Mouse (Mus musculus) spleen, postnatal 14 days (tissue): ENCODE measurements around the gene Ddx50.
A peak's percentile ranks its signal among the peaks of the same experiment; 100 is the strongest.

ENCODE experiments used
- DNase-seq, 2 experiments: peaks; one replicate each; pipeline ENCODE4 v3.0.0; 2021 to 2022; ENCODE audit warnings: low spot score in 2 of 2

Gene Ddx50

DNA sequence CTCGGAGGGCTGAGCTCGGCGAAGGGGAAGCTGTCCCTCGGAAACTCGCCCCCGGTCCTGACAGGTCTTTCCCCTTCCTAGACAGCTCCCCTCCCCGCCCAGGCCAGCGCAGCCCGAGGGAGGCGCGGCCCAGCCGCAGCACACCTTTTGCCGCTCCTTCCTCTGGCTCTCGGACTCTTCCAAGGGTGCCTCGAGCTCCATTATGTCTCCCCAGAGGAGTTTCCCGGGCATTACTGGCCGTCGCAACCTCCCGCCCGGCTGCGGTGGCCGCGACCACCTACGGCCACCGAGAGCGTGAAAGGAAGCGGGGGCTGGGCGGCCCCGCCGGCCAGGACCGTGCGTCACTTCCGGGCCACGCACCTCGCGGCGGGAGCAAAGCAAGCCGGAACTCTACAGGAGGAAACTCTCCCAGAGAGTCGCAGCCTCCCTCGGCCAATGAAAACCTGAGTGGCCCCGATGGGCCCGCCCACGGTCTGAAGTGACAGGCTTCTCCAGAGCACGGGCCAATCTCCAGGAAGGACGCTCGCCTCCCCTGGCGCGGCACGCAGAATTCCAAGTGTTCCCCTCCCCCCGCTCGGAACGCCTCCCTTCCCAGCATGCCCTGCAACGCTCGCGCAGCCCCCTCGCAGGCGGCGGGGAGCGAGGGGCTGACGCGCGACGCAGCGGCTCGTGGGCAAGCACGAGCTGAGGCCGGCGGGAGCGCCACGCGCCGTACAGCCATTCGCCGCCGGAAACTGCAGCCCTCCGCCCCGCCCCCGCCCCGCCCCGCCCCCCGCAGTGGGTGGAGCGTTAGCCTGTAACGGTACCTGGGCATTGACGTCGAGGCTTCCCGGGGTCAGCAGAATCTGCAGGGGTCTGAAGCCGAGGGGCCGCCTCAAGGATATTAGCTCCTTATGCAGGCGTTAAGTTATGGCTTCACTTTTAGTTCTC lies at the start of gene Ddx50:
TSS of gene Ddx50 (minus strand) at position 338 of the 930 bp plus-strand sequence.
- DNase-seq, result peak; percentile 90 to 91

DNA sequence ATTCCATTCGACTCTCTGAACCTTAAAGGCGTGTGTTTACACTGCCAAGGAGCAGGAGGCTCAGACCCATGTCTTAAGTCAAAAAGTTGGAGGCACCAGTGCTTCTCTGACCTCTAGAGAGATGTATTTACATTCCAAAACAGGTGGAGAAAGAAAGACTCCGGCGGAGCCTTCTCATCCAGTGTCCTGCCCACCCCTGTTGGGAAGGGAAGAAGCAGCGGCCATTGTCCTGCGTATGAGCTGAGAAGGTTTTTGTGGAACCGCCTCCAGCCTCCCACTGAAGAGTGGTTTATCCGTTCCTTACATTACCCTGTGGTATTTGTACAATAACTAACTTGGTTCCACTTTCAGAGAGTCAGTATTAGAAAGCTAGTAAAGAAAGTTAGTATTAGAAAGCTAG lies 41.8 kb upstream of the Ddx50 start:
- DNase-seq, result no peak

DNA sequence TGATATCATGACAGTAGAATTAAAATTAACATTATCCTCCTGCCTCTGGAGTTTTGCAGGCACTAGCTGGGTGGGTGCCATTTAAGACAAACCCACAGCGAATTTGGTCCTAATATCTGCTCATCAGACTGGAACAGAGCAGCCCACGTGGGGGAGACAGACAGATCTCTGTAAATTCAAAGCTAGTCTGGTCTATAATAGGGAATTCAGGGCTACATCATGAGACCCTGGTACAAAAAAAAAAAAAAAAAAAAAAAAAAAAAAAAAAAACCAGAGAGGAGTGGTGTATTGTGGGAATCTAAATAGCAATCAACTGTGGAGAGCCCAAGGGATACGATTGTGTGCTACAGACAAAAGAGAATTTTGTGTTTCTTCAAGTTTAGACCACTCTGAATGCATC lies 41.2 kb upstream of the Ddx50 start:
- no peak for DNase-seq

DNA sequence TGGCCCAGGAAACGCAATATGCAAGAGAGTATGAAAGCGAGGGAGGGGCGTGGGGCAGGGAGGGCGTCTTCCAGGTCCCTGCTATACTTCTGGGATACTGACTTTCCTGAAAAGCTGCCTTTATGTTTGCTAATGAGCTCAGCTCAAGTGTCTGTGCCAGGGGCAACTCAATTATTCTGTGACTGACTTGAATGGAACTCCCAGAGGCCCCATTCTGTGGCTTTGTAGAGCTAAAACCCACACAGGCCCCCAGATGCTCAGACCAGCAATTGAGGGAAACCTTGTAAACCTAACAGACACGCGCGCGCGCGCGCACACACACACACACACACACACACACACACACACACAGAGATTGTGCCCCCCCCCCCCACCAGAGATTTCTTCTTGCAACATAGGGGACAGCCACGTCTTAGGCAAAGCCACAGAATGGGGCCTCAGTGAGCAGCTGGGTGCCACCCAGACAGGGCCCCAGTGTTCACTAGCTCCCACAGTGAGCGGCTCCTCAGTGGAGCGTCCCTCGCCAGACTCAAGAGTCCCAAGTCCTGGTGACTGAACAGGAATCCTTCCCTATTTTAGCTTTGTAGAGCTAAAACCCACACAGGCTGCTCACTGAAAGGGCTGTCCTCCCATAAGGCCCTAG lies 36.1 kb upstream of the Ddx50 start:
- no peak for DNase-seq

DNA sequence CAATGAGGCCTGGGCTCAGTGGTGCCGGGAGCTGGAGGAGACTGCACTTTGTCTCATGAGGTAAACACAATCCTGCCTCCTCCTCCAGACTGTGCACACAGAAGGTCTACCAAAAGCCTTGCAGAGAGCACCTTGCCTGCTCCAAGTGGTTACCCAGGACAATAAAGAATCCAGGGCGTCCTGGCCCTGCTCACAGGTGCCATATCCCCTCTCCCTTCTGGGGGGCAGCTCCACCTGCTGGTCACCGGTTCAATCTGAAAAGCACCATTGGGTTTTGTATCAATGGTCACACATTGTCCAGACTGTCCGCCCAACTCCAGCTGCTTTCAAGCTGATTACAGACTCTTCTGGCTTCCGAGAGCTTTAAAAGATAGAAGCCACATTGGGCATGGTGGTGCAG lies 32.0 kb upstream of the Ddx50 start:
- no peak for DNase-seq

DNA sequence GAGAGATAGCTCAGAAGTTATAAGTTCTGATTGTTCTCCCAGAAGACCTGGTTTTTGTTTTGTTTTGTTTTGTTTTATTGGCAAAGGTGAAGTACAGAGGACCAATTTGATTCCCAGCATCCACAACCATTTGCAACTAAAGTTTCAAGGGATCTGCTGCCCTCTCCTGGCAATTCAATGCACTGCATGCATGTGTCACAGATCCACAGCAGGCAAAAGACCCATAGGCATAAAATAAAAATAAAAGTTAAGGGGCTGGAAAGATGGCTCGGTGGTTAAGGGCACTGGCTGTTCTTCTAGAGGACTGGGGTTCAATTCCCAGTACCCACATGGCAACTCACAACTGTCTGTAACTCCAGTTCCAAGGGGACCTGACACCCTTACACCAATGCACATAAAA lies 28.8 kb upstream of the Ddx50 start:
- no peak for DNase-seq

DNA sequence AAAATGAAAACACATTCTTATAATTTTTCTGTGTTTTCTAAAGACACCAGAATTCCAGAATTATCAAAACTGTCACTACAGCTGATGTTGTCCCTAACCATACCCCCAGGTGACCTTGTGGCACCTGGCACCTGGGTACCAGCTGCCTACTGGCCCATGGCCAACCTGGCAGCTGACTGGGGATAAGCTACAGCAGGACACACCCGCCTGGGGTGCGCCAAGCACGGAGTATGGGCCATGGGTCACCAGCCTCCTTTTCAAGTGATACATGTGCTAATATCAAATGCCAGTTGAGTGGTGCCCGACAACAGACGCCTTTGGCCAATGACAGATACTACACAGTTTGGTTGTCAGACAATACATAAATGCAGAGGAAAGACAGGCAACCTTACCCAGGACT lies 26.3 kb upstream of the Ddx50 start:
- no peak for DNase-seq

DNA sequence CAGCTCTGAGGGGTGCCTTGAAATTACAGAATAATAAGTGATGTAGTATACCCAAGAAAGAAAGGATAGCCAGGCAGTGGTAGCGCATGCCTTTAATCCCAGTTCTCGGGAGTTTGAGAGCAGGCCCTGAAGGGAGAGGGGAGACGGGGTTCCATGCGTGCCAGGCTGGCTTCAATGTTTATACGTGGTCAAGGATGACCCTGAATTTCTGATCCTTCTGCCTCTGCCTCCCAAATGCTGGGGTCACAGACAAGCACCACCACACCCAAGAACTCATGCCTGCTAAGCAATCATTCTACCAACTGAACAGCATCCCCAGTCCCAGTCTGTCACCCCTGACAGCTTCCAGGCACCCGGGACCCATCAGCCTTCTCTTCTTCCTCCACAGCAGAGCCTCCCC lies 25.2 kb upstream of the Ddx50 start:
- no peak for DNase-seq

DNA sequence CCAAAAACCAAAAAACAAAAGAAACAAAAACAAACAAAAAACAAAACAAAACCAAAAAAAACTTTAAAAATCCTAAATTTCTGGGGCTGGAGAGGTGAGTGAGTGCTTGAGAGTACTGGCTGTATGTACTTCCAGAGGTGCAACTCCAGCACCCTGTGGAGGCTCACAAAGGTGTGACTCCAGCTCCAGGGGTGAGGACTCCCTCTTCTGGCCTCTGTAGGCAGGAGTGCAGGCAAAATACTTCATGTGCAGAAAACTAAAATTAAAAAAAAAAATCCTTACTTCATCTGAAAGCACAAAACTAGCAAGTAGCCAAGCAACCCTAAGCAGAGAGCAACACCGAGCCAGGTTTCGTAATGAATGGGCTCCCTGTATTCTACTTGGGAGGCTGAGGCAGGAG lies 21.3 kb upstream of the Ddx50 start:
- no peak for DNase-seq

DNA sequence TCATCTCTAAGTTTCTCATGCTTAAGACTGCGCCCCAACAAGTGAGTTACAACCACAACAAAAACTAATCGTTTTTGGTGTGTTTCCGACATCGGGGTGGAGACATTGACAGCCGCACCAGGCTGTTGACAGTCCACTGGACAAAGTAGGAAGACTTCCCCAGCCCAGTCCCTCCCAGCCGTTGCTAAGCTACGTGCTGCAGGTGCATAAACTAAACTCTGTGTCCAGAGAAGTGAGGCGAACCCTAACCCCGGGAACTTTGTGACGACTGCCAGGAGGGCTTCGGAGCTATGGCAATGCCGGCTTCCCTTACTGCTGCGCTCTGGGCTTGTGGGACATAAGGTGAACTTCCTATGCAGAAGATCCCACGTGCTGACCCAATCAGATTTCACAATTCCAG lies 18.2 kb upstream of the Ddx50 start:
- DNase-seq, result no peak

DNA sequence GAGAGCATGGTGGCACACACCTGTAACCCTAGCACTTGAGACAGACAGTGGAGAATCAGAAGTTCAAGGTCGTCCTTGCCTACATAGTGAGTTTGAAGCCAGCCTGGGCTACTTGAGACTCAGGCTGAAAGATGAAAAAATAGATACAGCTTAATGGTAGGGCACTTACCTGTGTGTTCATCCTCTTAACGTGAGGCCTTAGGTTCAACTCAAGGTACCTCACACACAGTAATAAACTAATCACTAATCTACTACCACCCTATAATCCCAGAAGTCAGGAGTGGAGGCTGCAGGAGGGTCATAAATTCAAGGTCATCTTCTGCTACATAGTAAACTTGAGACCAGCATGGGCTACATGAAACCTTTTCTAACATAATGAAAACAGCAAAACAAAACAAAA lies 17.4 kb upstream of the Ddx50 start:
- no peak for DNase-seq

DNA sequence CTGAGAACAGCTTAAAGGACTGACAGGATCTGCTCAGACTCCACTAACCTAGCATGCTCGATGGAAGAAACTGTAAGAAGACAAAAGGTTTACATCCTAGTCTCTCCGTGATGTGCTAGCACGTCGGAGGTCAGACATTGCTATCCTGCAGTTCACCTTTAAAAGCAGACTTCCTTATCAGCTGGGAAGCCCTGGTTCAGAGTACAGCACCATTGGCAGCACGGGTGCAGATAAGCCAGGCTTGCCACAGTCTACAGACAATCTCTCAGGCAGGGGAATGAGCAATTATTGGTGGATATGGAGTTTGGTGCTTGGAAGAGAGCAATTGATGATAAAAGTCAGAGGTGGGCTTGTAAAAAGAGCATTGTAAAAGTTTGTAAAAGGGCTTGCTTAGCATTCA lies 17.0 kb upstream of the Ddx50 start:
- DNase-seq, result no peak

DNA sequence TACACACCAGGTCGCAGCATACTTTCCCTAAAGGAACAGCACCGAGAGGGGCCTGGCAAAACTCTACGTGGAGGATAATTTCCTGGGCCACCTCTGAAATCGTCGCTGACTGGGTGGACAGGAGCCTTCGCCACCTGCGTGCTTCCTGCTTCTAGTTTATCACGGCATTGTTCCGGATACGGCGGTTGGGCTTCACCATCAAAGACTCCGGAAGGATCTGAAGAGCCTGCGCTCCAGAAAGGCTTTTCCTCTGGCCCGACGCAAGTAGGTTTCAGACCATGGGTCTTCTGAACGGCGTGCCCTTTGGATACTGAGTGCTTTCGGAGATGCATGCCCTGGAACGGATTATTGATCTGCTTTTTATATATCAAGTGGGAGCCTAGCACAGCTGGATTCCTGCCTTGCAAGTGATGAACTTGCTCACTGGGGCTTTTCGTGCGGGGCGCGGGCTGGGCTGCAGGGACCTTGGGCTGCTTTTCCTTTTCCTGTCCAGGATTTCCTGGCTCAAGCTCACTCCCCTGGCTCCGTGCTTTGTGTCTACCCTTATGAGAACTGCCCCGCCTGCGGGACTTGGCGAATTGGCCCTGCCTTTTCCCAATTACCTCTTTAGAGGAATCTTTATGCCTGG lies 14.1 kb upstream of the Ddx50 start:
- DNase-seq, result no peak

DNA sequence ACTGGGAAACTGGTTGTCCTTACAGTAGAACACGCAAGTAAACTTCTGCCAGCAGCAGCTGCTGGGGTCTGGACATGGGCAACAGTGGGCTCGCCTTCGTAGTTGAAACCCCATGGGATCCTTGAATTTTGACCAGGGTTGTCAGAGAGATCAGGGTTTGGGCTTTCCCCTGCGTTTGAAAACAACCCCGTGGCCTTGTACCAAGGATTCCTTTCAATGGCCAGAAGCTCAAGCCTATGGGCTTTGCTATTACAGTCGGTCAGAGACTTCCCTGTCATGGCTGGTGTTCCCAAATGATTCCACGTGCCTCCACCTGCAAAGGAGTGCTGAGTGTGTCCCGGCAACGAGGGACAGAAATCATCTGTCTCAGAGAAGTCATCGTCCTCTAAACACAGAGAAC lies 13.2 kb upstream of the Ddx50 start:
- no peak for DNase-seq

DNA sequence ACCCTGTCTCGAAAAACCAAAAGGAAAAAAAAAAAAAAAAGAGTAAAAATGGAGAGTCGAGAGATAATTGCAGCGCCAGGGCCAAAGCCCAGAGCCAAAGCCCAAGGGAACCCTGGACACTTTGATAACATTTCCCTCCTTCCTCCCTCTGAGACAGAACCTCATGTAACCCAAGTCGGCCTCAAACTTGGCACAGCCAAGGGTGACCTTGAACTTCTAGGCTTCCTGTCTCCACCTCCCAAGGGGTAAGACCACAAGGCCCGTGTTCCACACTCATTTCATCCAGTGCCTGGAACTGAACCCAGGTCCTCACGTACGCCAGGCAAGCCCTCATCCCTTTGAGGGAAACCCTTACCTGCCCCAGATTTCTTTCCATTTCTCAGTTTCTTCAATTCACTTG lies 5.7 kb upstream of the Ddx50 start:
- no peak for DNase-seq

DNA sequence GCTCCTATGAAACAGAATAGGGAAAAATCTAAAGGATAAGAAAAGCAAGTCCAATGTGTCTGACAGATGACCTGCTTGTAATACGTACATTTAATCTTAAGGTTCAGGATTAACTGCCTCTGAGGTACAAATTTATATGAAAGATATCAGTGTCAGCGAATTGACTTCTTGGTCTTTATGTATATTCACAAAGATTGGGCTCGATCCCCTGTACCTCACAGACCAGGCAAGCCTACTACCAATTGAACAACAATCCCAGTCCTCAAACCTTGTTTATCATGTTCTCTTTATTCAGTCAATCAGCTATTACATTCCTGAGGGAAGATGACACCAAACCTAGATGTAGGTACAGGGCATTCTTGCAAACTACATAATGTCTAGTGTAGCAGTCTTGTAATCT lies 943 bp upstream of the Ddx50 start:
- no peak for DNase-seq

DNA sequence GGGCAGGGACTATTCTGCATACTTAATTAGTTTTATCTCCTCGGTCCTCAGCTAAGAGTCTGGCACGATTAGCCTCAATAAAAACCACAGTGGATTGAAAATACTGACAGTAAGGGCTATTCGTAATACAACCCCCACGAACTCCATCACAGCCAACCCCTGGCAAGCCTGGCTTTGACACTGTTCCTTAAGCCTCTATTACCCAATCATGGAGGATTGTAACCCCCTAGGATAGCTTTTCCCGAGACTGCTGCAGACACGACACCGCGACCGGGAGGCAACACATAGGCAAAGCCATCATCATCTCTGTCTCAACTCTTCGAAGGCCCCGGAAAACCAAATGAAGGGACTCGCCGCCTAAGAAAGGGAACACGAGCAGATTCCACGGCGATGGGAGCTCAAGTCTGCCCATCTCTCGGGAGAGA lies 648 bp downstream of the Ddx50 start:
- DNase-seq, result no peak

DNA sequence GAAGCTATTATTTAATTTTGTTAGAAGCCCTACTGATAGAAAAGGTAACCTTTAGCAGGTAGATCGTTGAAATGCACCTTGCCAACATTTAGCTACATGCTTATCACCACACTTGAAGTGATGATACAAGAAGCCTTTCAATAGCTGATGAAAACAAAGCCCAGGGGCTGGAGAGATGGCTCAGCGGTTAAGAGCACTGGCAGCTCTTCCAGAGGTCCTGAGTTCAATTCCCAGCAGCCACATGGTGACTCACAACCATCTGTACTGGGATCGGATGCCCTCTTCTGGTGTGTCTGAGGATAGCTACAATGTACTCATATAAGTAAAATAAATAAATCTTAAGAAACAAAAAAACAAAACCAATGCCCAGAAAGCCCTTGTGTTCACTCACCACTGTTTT lies 46.9 kb downstream of the Ddx50 start:
- no peak for DNase-seq

DNA sequence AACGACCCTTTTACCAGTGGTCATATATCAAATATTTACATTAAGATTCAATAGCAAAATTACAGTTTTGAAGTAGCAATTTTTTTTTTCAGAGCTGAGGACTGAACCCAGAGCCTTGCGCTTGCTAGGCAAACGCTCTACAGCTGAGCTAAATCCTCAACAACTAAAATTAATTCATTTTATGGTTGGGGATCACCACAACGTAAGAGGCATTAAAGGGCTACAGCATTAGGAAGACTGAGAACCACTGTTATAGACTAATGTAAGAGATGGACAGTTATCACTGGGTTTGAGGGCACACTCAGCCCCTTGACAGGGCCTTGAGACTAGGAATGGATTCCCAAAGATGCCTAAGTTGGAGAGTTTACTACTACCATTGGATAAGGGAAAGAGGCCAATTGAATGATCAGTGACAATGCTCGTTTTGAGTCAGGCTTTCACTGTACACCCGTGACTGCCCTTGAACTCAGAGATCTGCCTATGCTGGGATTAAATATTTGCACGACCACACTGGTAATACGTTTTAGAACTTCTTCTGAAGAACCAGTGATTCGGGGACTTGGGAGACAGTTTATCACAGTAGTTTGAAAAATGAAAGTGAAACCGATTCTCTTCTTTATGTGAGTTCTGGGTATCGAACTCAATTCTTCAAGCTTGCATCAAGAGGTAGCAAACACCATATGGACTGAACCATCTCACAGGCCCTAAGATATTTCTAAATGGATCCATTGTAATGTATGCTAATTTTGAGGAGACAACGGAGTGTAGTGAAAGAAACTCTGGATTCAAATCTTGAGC lies 47.6 kb downstream of the Ddx50 start:
- no peak for DNase-seq

DNA sequence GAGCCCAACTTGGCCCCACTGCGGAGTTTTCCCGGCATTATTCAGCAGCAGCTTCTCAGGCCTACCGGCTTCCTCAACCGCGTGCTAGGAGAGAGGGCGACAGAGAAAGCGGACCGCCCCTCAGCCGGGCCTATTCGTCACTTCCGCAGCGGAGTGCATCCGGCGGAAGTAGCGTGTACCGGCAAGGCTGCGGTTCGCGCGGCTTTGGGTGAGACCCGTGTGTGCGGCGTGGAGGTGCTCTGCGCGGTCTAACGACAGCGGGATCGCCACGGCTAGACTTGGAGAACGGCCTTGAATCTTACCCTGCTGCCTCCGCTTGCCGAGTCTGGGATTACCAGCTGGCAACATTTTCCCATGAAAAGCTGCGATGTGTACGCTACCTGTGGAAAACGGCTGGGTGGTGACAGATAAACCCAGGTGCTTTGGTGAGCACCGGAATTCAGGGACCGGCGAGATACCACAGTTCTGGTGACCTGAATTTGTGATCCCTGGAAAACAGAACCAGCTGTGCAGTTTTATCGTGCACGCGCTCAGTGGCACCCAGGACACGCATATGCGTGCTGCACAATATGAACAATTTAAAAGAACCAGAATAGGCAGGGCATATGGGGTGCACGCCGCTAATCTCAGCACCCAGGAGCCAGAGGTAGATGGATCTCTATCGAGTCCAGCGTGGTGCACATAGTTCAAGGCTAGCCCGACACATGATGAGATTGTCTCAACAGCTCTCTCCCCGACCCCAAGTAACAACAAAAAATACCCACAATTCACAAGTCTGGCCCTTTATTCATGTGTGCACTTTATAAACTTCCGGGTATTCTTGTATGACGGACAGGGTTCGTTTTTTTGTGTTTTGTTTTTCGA lies 48.6 kb downstream of the Ddx50 start, which contains the start of gene Ddx21:
TSS of gene Ddx21 (minus strand) at position 105 of the 864 bp plus-strand sequence.
- peak; percentile 74 to 86 for DNase-seq

DNA sequence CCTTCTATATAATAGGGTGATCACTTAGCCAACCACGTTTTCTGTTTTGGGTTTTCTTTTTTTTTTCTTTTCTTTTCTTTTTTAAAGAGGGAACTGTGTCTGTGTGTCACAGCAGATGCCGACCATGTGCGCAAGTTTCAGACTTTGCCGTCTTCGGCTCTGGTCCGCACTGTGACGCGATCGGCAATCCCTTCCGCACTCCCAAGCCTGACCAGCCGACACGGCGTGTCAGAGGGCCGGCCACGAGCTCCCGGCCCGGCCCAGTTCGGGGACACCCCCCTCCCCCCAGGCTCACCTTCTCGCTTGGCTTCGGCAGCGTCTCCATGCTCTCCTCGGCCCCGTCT lies 49.2 kb downstream of the Ddx50 start:
- DNase-seq, result no peak
